Mouse (Mus musculus) urinary bladder, adult 18-20 months (tissue): Measurements from ENCODE around the gene Nt5e.
"Not testable (repeated sequence)": the region's sequence is repeated elsewhere in the genome, so short reads cannot be mapped to it uniquely, and the experiment has no call there.

Source experiments
- DNase-seq, 2 experiments: peaks; one replicate each; pipeline ENCODE4 v3.0.0; 2022; ENCODE audit warnings: low spot score in 2 of 2, mixed read lengths in 2 of 2

Gene Nt5e

DNA sequence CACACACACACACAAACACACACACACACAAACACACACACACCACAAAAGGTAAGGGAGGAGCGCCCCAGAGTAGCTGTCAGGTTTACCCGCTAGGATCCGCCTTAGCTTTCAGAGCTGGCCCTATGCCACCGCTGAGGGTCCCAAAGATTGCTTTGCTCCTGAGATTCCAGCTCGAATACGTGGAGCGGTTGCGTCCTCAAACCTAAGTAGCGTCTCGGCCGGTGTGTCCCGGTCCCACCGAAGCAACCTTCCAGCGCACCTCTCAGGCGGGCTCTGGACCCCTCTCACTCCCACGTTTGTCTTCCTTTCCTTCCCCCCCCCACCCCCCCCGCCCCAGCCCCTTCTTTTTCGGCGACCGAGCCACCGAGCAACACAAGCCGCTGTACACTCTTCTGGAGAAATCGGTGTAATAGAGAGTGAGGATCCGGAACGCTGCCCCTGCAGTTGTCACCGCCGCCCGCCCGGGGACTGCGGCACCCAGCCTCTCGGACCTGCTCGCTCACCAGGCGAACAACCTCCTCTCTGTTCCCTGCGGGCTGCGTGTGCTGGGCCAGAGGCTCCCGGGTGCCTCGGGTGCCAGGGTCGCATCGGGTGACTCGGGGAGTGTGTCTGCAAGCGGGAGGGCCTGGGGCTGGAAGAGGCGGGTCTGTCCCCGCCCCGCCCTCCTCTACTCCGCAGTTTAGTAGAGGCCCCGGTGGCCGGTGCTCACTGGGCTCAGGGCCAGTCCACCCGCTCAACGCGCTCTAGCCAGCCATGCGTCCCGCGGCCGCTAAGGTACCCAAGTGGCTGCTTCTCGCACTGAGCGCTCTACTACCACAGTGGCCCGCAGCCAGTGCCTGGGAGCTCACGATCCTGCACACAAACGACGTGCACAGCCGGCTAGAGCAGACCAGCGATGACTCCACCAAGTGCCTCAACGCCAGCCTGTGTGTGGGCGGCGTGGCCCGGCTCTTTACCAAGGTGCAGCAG is at the start of gene Nt5e:
Gene Nt5e (plus strand): TSS at position 268 of the 972 bp plus-strand sequence.
- peak; percentile 25 to 48 for DNase-seq

DNA sequence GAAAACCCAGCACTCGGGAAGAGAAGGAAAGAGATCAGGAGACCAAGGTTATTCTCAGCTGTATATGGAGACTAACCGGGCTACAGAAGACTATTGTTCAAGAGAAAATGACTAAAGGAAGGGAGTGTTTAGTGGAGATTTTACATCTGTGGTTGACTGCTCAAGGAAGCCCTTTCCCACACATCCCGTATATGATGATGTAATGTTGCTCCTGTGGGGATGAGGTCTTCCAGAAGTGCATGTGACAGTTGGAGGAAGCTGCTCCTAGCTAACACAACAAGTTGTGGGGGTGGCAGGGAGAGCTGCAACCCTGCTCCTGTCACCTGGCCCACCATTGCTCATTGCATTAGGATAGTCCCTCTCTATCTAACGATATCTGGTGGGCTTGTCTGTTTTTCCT is 49.4 kb upstream of the Nt5e start:
- no peak for DNase-seq

DNA sequence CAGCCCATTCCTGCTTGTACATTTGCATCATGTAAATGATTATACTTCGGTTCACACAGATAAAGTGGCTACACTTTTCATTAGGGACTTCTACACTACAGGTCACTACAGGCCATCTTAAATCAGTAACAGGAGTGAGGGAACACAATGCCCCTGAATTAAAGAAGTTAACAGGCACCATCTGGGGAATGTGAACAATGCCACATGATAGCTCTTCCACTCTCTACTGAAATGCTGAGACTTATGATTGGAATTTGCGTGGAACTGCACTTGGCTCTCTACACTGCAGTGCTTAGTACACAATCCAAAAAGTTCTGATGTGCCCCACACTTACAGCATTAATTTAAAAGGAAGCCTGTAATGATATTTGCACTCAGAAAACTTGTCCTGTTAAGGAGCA is 47.3 kb upstream of the Nt5e start:
- no peak for DNase-seq

DNA sequence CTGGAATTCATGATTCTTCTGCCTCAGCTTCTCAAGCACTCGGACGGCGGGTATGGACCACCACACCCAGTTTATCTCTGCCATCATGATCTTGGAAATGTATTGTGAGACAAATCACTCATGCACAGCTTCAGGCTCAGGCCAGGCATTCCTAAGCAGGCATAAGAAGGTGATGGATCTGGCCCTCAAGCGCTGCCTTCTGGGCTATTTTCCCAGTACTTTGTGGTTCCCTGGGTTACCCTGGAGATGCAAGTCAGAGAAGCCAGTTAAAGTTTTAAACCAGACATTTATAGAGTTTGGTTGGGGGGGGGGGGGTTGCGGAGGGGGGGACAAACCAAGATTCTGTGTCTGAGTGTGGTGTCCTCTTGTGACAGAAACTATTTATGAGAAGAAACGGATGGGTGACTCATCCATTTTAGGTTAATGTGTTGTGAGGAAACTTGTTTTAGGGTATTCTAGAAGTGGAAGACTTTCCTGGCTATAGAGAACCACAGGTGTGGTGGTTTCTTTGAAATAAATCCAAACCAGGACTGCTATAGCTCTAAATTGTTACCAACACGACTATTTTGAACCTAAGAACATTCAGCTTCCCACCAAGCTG is 37.3 kb upstream of the Nt5e start:
- no peak for DNase-seq

DNA sequence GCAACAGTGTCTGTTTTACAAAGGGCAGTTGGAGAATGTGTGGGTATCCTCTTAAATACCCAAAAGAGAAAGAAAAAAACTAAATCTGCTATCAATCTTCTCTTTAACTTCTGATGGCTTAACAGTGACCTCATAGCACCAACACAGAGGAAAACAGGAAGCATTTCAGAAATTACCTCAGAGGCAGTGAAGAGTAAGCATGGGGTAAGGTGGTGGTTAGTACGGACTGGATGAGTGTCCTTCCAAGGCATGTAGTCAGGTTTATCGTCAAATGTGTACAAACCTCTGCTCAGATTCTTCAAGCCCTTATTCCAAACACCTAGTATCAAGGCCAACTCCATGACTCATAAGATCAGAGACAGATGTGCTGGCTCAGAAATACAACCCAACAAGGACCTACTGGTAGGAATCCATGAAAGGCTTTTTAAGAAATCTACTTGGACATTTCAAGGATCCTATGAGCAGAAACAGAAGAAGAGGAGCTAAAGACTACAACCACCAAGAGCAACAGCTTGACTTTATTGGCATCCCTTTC is 34.1 kb upstream of the Nt5e start:
- DNase-seq, result no peak

DNA sequence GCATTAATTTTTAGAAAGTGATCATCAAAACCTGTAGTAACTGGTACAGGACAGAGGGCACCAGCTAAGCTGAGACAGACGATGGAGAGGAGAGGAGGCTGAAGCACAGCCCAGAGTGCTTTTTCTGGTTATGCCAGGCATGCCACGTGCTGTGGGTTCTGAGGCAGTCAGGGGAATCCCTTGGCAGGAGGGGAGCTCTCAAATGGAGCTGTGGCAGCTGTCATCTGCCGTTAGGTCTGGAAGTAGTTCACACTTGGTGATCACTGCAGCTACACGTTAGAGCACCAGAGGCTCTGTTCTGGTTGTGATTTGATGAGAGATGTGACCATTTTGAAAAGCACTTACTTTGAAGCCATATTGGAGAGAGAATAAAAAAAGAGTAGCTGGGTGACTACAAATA is 31.2 kb upstream of the Nt5e start:
- DNase-seq, result no peak

DNA sequence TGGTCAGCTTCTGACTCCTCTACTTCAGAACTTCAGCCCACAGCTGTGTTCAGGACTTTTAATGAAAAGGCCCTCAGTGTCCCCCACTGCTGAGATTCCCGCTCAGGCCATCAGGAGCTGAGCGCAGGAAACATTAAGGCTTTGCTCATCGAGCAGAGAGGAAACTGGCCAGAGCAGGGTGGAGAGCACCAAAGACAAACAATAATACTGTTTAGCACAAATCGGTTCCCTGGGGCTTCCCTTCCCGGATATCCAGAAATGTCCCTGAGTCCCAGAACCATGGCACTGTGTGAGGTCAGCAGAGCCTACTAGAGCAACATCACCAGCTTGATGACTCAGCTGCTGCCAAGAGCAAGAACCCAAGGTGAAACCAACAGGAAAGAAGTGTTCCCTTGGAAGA is 30.7 kb upstream of the Nt5e start:
- no peak for DNase-seq

DNA sequence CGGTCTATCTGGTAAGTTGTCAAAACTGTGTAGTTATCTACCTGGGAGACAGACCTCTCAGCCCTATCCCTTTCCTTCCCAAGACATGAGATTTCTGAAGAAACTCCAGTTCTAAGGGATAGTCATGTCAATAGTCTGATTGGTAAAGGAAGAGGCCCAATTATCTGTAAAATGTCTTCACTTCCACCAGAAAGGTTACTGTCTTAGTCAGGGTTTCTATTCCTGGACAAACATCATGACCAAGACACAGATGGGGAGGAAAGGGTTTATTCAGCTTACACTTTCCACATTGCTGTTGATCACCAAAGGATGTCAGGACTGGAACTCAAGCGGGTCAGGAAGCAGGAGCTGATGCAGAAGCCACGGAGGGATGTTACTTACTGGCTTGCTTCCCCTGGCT is 29.8 kb upstream of the Nt5e start:
- DNase-seq, result not testable (repeated sequence)

DNA sequence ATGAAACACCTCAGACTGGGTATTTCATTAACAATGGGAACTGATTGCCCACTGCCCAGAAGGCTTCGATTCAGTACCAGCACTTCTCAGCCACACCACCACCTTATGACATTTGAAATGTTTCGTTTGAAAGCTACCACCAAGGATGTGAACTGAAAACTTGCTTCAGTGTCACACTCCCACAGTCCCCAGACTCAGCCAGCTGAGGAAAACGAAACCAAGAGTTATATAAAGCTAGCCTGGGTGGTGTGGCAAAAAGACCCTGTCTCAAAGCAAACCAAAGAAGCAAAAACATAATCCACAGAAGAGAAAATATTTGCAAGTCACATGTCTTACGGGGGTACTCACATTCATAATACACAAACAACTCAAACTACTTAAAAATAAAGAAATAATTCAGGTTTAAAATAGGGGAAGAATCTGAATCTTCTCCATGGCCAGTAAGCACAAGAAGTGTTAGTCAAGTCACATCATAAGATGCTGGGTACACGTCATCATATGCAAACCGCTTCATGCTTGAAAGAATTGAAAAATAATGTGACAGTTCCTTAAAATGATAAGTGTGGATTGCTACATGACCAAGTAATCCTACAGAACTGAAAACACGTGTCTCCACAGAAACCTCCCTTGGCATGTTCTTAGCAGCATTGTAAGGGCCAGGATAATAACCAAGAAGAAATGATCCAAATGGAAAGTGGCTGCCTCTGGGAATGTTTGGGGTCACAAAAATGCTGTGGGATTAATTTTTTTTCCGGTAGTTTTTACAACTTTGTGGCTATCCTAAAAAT is 28.9 kb upstream of the Nt5e start:
- no peak for DNase-seq

DNA sequence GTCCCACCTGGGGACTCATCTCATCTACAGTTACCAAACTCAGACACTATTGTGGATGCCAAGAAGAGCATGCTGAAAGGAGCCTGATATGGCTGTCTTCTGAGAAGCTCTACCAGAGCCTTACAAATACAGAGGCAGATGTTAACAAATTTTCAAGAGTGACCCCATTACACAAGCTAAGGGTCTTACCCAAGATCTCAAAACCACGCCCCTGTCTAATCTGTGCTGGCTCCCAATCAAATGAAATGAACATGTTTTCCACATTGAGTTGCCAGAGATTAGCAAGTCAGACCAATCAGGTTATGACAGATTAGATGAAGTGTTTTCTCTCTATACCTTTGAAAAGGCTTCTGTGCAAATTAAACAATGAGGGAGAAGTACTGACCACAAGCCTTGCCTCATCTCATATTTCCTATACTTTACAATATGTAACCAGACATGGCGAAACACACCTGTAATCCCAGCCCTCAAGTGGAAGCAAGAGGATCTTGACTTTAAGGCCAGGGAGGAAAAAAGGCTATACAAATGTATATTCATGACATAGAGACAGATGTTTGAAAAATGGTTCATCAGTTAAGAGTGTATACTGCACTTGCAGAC is 19.9 kb upstream of the Nt5e start:
- no peak for DNase-seq

DNA sequence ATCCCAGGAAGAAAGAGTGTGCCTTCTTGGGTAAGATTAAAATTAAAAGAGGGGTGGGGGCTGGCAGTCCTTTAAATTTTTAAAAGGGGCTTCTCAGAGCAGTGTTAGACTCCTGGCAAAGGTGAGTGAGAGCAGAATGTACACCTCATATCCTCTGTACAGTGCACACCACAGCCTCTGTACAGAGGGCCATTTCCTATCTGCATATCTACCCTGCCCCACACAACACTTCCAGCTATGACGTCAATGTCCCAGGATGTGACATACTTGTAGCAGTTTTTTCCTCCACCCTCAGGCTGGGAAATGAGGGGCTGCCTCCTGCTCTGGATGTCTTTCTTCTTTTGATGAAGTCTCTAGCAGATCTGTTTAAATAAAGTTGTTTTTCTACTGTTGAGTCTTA is 17.9 kb upstream of the Nt5e start:
- DNase-seq, result no peak

DNA sequence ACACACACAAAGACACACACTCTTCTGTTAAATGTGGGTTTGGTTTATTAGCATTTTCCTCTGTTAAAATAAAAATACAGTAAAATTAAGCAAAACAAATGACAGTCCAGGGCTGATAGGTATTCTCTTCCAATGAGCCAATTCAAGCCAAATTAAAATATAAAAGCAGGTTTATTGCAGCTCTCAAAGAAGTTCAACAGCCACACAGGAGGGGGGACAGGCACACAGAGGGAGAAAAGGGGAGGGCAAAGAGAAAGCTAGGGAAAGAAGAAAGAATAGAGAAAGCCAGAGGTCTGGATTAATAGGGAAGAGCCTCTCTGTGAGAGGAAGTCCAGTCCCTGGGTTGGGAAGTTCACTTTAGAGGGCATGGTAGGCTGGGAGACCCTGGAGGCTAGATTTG is 7.8 kb upstream of the Nt5e start:
- DNase-seq, result no peak

DNA sequence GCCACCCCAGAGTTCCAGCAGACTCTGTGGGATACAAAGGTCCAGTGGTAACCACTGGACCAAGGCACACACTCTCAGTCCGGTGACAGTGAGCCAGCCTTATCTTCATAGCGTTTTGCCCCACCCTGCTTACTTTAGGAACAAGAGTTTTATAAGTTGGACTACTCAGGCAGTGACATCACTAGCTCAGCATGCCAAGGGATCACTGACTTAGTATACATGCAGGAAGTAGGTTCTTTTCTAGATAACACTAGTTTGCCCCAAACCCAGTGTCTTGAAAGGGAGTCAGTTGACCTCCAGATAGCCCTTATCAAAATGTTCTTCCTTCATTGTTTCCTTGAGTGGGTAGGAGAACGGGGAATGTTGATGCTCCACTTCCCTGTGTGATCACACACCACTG is 2.4 kb upstream of the Nt5e start:
- no peak for DNase-seq

DNA sequence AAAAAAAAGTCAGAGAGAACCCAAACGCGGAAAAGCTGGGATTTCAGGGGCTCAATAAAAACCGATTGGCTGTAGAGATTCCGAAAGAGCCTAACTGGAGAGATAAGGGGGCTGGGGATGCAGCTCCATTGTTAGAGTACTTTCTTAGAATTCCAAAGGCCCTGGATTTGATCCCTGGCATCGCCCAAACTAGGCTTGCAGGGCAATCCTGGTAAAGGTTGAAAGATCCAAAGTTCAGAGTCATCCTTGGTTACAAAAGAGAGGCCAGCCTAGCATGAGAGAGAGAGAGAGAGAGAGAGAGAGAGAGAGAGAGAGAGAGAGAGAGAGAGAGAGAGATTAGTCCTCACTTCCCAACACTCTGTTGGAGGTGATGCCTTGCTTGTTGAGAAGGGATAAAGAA is 1.7 kb downstream of the Nt5e start:
- no peak for DNase-seq

DNA sequence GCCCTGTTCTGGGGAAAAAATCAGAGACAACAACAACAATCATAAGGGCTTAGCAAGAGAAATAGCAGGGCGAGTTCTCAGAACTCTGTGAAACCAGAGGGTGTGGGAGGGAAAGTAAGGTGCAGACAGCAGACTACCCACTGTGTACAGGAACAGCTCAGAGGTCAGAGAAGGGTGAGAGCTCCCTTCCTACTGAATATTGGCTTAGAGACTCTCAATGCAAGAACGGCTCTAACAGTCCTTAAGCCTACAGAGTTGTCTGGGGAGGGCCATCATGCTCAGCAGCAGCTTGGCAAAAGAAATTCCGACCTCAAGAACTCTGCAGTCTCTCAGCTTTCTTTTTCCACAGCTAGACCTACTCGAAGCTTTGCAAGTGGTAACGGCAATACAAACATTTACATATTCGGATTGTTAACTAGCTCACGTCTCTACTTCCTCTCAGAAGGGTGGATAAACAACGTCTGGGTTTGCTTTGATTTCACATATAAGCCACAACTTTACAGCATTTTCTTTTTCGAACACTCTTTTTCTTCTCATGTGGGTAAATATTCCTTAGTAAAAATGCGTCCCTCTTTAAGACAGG is 2.3 kb downstream of the Nt5e start:
- no peak for DNase-seq

DNA sequence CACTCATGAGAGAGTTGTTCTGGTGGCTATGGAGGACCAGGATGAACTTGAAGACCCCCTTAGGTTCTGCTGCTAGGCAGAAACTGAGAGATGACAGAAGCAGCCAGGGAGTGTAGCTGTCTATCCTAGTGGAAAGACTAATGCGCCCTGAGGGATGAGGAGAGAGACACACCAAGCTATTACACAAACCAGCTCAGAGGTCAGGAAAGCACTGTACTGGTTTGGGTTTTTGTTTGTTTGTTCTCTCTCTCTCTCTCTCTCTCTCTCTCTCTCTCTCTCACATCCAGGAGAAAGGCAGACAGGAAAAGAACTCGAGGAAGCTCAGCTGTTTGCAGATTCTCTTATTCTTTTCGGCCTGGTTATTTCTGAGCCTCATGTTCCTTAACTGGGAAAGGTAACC is 3.3 kb downstream of the Nt5e start:
- DNase-seq, result no peak

DNA sequence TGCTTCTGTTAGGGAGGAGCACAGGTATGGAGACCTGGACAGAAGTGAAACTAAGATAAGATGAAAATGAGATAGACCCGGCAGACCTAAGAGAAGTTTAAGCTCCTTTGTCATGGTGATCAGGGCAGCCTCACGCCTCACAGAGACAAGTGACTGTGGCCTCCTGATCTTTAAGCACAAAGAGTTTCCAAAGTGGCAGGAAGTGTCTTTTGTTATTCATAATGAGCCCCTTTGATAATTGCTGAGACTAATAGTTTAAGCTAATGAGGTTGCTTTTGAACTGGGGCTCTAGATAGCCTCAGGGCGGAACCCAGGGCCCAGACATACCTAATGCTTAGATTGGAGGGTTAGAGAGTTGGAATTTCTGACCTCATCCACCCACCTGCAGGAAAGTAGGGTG is 5.5 kb downstream of the Nt5e start:
- DNase-seq, result no peak

DNA sequence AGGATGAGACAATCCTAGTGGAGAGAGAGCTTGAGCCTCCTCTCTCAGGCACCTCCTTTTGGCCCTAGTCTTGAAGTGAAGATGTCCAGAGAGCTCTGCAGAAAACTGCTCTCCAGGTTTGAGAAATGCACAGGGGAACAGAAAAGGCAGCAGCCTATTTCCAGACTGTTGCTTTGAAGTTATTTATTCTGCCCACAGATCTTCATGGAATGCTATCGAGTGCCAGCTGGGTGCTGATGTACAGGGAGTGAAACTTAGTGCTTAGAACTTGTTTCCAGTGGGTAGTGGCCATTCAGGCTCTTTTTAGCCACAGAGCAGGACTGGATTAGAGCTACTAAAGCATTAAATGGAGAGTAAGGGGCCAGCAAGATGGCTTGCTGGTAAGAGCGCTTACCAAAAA is 8.8 kb downstream of the Nt5e start:
- DNase-seq, result no peak

DNA sequence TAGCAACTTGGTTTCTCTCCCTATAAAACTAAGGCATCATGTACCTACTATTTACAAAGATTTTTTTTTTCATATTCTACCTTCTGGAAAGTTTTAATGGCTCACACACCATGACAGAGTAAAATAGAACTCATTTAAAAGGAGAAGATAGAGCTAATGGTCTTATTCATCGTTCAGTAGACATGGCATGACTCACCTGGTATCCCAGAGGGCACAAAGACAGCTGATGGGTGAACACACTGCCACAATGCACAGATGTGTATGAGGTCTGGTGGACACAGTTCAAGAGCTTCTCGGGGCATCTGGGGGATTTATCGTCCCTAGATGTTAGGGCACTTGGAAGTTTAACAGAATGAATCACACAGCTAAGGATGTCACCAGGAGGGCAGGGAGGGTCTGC is 13.8 kb downstream of the Nt5e start:
- no peak for DNase-seq

DNA sequence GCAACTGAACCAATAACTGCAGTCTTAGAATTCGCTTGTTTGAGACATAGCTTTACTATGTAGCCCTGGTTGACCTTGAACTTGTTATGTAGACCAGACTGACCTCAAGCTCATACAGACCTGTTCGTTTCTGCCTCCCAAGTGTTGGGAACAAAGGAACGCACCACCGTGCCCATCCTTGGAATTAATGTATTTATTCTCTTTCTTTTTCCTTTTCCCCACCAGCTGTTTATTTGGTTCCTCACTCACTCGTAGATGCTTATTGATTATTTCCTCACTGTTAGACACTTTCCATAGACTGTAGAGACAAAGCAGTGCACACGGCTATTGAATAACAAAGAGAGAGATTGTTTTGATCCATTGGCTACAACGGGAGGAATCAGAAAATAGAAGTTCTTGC is 15.2 kb downstream of the Nt5e start:
- DNase-seq, result no peak

DNA sequence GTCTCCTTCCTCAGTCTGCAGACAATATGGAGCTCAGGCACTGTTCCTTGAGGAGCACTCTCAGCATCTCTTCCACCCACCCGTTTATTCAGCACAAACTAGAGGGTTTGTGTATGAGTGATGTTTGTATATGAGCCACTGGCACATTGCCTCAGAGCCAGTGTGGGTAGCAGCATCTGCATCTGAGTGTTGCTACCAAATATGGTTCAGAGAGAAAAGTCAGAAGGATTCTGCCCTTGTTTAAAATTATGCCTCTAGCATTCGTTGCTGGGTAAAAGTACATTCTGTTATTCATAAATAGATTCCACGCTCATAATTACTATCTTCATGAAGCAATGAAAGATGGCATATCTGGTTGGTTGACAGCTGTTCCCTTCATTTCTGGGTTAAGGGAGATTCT is 15.7 kb downstream of the Nt5e start:
- no peak for DNase-seq

DNA sequence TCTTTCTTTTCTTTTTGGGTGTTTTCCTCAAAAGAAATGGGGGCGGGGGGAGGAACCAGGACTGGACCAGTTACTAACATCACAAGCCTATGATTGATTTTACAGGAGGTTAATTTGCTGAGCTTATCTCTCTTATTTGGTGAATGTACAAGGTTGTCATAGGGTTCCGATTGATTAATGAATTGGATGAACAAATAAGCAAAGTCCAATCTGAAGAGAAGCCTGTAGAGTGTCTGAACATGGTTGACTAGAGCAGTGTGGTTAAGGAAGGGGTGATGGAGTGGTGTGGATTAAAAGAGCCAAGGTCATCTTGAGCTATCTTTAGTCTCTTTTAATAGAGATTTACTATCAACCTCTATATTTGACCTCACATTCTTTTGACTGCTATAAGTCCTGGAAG is 17.4 kb downstream of the Nt5e start:
- DNase-seq, result no peak
